Mouse (Mus musculus): Measurements from ENCODE around the gene Cnst.

Gene Cnst

GRCm38 (mm10) chr1:179598386-179598785, 52.2 kb downstream of the Cnst start:
- DNase-seq = no peak

- DNase-seq = no peak
Observed at GRCm38 (mm10) chr1:179604526-179604925, 58.4 kb downstream of the Cnst start.

- no peak for DNase-seq
Observed at GRCm38 (mm10) chr1:179606004-179606723, 60.0 kb downstream of the Cnst start.

GRCm38 (mm10) chr1:179608521-179608920, 62.4 kb downstream of the Cnst start:
- DNase-seq = no peak

- no peak for DNase-seq
Observed at GRCm38 (mm10) chr1:179609724-179610505, 63.7 kb downstream of the Cnst start.

GRCm38 (mm10) chr1:179611182-179611581, 65.0 kb downstream of the Cnst start:
- no peak for DNase-seq

GRCm38 (mm10) chr1:179612418-179612817, 66.2 kb downstream of the Cnst start:
- DNase-seq = no peak

GRCm38 (mm10) chr1:179612986-179613505, 66.9 kb downstream of the Cnst start:
- no peak for DNase-seq

- DNase-seq = no peak
Observed at GRCm38 (mm10) chr1:179617426-179617825, 71.3 kb downstream of the Cnst start.

- DNase-seq = no peak
Observed at GRCm38 (mm10) chr1:179622665-179623064, 76.5 kb downstream of the Cnst start.

GRCm38 (mm10) chr1:179623657-179624056, 77.5 kb downstream of the Cnst start:
- no peak for DNase-seq

- DNase-seq = no peak
Observed at GRCm38 (mm10) chr1:179624354-179624753, 78.2 kb downstream of the Cnst start.

- no peak for DNase-seq
Observed at GRCm38 (mm10) chr1:179627855-179628254, 81.7 kb downstream of the Cnst start.

- no peak for DNase-seq
Observed at GRCm38 (mm10) chr1:179628438-179629106, 82.4 kb downstream of the Cnst start.

- no peak for DNase-seq
Observed at GRCm38 (mm10) chr1:179629276-179629675, 83.1 kb downstream of the Cnst start.

- DNase-seq = no peak
Observed at GRCm38 (mm10) chr1:179632746-179633413, 86.7 kb downstream of the Cnst start.

- no peak for DNase-seq
Observed at GRCm38 (mm10) chr1:179633414-179633752, 87.2 kb downstream of the Cnst start.

GRCm38 (mm10) chr1:179634159-179634558, 88.0 kb downstream of the Cnst start:
- no peak for DNase-seq

- DNase-seq = no peak
Observed at GRCm38 (mm10) chr1:179642726-179643125, 96.6 kb downstream of the Cnst start.

- no peak for DNase-seq
Observed at GRCm38 (mm10) chr1:179644151-179644550, 98.0 kb downstream of the Cnst start.

- peak; percentile 83 for DNase-seq
Observed at GRCm38 (mm10) chr1:179645101-179645979, 99.2 kb downstream of the Cnst start.

- no peak for DNase-seq
Observed at GRCm38 (mm10) chr1:179645980-179646268, 99.8 kb downstream of the Cnst start.

Data from right cerebral cortex, adult 18-20 months (tissue).